Mouse (Mus musculus): ENCODE data around the gene Milr1.

DNA sequence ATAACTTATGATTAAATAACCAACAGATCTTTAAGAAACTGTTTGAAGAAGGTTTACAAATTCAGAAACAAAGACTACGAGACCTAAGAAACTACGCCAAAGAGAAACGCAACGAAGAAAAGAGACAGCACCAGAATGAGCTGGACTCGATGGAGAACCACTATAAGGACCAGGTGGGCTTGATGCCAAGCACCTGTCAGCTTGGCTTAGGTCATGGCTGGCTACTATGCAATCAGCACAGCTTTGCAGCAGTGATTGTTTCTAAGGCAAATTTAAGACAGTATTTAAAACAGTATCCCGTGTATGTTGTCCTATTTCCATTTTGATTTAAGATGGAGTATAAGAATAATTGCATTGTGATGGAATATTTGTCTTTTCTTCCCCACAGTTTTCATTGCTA, 66.8 kb downstream of the Milr1 start:
- no peak for TF ChIP-seq CTCF (IDR thresholded peaks at IDR 0.05; ENCODE audit: extremely low read depth, insufficient read length, insufficient replicate concordance, low read depth, low read length)
- no peak for TF ChIP-seq POLR2A (IDR thresholded peaks at IDR 0.05; ENCODE audit: low read depth, low read length)

Data from small intestine, adult 2 months (tissue).